Mouse (Mus musculus) small intestine, adult 2 months (tissue): ENCODE measurements around the gene Osbpl7. TPM values are rescaled to one million over a fixed set of nuclear protein-coding genes. Genes with fewer than 3 reads are reported as not detected.
A peak's percentile ranks its signal among the peaks of the same experiment; 100 is the strongest.

Source experiments
- H3K27ac ChIP-seq: fragments of 200-500 bp; 2 replicates; pipeline ENCODE4 v1.5.1; 2012; ENCODE audit warnings: low read depth, low read length, control low read depth, inconsistent platforms; ENCODE audit not compliant: insufficient read depth
- H3K27me3 ChIP-seq: fragments of 200-500 bp; 2 replicates; pipeline ENCODE4 v1.6.1; 2012; ENCODE audit warnings: mild to moderate bottlenecking, moderate library complexity, low read length, inconsistent platforms; ENCODE audit not compliant: control insufficient read depth, insufficient read depth
- H3K36me3 ChIP-seq: fragments of 200-500 bp; 2 replicates; pipeline ENCODE4 v1.6.1; 2012; ENCODE audit warnings: mild to moderate bottlenecking, low read length, control low read depth, inconsistent platforms; ENCODE audit not compliant: control insufficient read depth, insufficient read depth
- H3K4me1 ChIP-seq: fragments of 200-500 bp; 2 replicates; pipeline ENCODE4 v1.6.1; 2012; ENCODE audit warnings: low read length, inconsistent platforms, mixed read lengths; ENCODE audit not compliant: control insufficient read depth, insufficient read depth, insufficient read length
- H3K4me3 ChIP-seq: fragments of 200-500 bp; 2 replicates; pipeline ENCODE4 v1.5.1; 2012; ENCODE audit warnings: low read depth, mild to moderate bottlenecking, control low read depth, inconsistent platforms, low read length, moderate library complexity
- CTCF ChIP-seq: fragments of 200-500 bp; IDR thresholded peaks from 2 replicates; pipeline ENCODE4 v1.5.1; 2012; ENCODE audit warnings: low read depth, mild to moderate bottlenecking, control low read depth, inconsistent platforms, low read length, moderate library complexity, mixed read lengths; ENCODE audit not compliant: insufficient replicate concordance, insufficient read length; ENCODE audit errors: extremely low read depth
- POLR2A ChIP-seq: fragments of 200-500 bp; IDR thresholded peaks from 2 replicates; pipeline ENCODE4 v1.6.1; 2012; ENCODE audit warnings: low read depth, mild to moderate bottlenecking, control low read depth, inconsistent platforms, low read length, moderate library complexity
- WGBS: fragments of 180-500 bp; shearing (Covaris S2); methylation state at CpG from one replicate; pipeline ENCODE4 v1.1.7; 2018; 5-methylcytosine and 5-hydroxymethylcytosine counted together
- polyA plus RNA-seq: library from polyadenylated mRNA; depleted of rRNA; stranded (reverse); fragments of >200 nt; gene quantifications from 2 replicates; pipeline ENCODE4 v1.2.3, GENCODE M21; 2012; rRNA removed

The Osbpl7 gene
- polyA plus RNA-seq, 1 experiment: 21.3 TPM

DNA sequence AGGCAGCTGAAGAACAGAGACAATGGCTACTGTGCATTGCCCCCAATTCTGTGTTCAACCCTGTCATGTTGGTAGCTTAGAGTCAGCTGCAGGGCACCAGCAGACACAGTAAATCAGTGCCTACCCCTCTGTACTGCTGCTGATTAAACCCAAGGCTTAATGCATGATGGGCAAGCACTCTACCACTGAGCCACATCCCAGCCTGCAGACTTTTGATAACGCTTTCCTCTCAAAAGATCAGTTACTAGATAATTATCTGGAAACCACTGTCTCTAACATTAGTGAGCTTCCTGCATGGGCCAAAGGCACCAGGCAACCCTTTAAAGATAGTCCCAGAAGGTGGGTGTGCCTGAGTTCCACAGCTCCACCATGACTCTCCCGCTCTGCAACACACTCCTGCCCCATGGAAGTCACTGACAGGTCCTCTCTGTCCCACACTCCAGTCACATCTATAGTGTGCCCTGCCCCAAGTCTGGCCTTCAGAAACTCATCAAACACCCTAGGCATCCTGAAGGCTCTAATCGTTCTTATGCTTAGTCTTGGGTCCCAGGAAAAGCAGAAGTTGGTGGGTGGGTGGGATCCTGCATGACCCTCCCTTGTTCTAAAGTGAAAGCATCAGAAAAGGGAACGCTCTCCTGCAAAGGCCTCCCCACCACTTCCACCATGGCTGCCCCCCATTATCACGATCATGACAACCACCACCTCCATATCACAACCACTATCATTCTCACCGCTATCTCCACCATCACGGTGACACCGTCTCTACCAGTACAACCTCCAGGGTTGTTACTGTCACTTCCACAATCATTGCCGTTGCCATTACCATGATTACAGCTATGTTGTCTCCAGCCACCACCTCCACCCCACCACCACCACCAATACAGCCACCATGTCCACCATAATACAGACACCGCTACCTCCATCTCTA is 53.0 kb downstream of the Osbpl7 start:
- Histone ChIP-seq H3K4me1 (peaks cover 2% of the 10 kb centered on the region), H3K4me3 (no peak overlapping the region), H3K27me3 (peaks cover 6% of the 10 kb centered on the region; the same call in 1 of the 2 replicates), H3K36me3 (no peaks in the 10 kb centered on the region), H3K27ac (no peak overlapping the region)
- TF ChIP-seq POLR2A: no peak
- TF ChIP-seq CTCF: no peak
- 83% methylated on average over 10 of the region's 10 CpGs for WGBS

DNA sequence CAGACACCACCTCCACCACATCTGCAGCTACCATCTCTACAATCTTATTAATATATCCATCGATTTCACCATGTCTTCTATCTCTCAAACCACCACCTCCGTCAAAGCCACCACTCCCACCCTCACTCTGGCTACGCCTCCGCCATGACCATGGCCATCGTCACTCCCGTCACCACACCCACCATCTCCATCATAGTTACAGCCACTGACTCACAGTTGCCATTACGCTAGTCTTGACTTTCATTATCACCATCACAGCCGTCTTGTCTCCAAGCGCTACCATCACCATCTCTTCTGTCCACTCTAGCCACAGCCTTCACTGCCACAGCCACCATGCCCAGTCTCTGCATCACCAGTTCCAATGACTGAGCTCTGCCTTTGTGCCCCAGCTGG is 53.7 kb downstream of the Osbpl7 start:
- Histone ChIP-seq H3K4me3 (no peak overlapping the region), H3K4me1 (peaks cover 2% of the 10 kb centered on the region), H3K27me3 (peaks cover under 1% of the 10 kb centered on the region; the same call in 1 of the 2 replicates), H3K36me3 (no peaks in the 10 kb centered on the region), H3K27ac (no peak overlapping the region)
- TF ChIP-seq POLR2A: no peak
- no peak for TF ChIP-seq CTCF
- WGBS: 83% methylated on average over 9 of the region's 9 CpGs

DNA sequence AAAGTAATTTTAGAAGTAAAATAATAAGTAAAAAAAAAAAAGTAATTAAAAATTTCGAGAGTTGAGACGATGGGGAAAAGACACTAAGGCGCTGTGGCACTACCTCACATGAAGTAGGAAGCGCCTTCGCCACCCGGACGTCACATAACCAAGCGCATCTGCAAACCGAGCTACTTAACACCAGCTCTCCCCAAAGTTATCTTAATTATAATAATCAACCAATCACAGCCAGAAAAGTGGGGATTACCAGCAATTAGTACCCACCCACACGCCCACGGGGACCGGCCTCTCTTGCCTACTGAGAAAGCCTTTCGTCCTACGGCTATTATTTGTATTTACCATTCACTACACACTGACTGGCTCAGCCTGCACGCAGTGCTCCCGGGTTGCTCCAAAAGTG is 58.5 kb downstream of the Osbpl7 start:
- peaks cover 10% of the 10 kb centered on the region; the same call in 1 of the 2 replicates for H3K27me3 ChIP-seq
- no peak overlapping the region for H3K27ac ChIP-seq
- TF ChIP-seq POLR2A (no peak), CTCF (no peak)
- 73% methylated on average over 16 of the region's 16 CpGs for WGBS
- H3K4me3 ChIP-seq: no peak overlapping the region
- no peaks in the 10 kb centered on the region for H3K4me1 ChIP-seq
- H3K36me3 ChIP-seq: no peaks in the 10 kb centered on the region

GRCm38 (mm10) chr11:97112519-97113125 is 62.2 kb downstream of the Osbpl7 start:
- TF ChIP-seq CTCF: no peak
- TF ChIP-seq POLR2A: no peak
- no peak overlapping the region for H3K27ac ChIP-seq
- no peaks in the 10 kb centered on the region for H3K36me3 ChIP-seq
- peak overlapping the region; percentile 12 for H3K4me3 ChIP-seq
- peaks cover 35% of the 10 kb centered on the region for H3K27me3 ChIP-seq
- 79% methylated on average over 9 of the region's 9 CpGs for whole genome bisulfite sequencing
- H3K4me1 ChIP-seq: no peaks in the 10 kb centered on the region

DNA sequence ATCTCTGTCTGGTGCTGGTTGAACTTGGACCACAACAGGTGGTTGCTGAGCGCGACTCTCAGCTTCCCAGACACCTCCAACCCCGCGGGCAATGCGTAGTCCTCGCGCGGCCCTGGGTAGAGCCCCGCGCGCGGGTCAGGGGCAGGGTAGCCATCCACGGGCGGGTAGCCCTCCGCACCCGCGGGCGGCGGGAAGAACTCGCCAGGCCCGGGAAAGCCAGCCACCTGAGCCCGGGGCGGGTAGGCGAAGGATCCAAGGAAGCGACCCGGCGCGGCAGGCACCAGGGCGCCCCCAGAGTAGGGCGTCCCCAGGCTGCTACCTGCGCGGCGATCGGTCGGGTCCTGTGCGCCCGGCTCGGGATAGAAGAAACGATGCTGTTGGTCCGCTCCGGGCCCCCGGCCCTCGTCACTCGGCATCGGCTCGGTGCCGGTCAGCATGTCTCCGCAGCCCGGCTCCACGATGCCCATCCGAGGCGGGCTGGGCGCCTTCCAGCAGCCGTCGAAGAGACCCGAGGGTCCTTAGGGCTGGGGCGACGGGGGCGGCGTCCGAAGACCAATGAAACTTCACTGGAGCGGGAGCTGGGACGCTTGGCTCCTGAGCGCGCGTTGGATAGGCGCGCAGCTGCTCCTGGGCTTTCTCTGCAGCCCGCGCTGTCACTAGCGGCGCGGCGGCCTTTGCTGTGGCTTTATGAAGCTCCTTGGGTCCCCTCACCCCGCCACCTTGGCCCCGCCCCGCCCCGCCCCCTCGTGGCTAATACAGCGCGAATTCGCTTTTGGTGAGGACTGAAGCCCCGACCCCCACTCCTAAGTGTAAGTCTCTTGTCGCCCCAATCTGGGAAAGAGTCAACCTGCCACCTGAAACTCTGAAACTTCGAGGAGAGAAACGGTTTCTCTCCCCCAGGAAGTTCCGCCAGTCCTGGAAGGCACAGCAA is 64.5 kb downstream of the Osbpl7 start, which contains the start of gene Tbx21:
Gene Tbx21, minus strand, starts transcription at position 661 of the 931 bp plus-strand sequence.
- no peaks in the 10 kb centered on the region for H3K4me1 ChIP-seq
- H3K4me3 ChIP-seq: peak within 1 kb of the TSS; percentile 57
- no peak within 1 kb of the TSS for H3K27ac ChIP-seq
- WGBS: under 1% methylated on average over 87 of the region's 87 CpGs
- TF ChIP-seq CTCF: no peak
- TF ChIP-seq POLR2A: peak; percentile 40; the same call in 1 of the 2 replicates
- peaks cover 44% of the 10 kb centered on the region for H3K27me3 ChIP-seq
- no peaks in the 10 kb centered on the region for H3K36me3 ChIP-seq

GRCm38 (mm10) chr11:97115797-97116196 is 65.4 kb downstream of the Osbpl7 start:
- Histone ChIP-seq H3K27ac (no peak overlapping the region), H3K27me3 (peaks cover 44% of the 10 kb centered on the region), H3K4me3 (peak overlapping the region; percentile 26; the same call in 1 of the 2 replicates), H3K36me3 (no peaks in the 10 kb centered on the region), H3K4me1 (no peaks in the 10 kb centered on the region)
- TF ChIP-seq POLR2A: no peak
- TF ChIP-seq CTCF: no peak
- WGBS: 11% methylated on average over 11 of the region's 11 CpGs

Other genes with a start within 250 kb of the Osbpl7 start
- 36.1 and 87.5 TPM in 2 replicates for gene Nfe2l1, start 220.7 kb upstream of the Osbpl7 start, polyA plus RNA-seq
- 4.7 and 9.5 TPM in 2 replicates for gene Copz2, start 200.8 kb upstream of the Osbpl7 start, polyA plus RNA-seq
- 23.2 and 33.1 TPM in 2 replicates for gene Cdk5rap3, start 134.1 kb upstream of the Osbpl7 start, polyA plus RNA-seq
- gene Prr15l, start 122.5 kb upstream of the Osbpl7 start, polyA plus RNA-seq: 56.6 and 137 TPM in 2 replicates
- gene Pnpo, start 106.6 kb upstream of the Osbpl7 start, polyA plus RNA-seq: 28.4 and 44.6 TPM in 2 replicates
- gene Sp2, start 67.7 kb upstream of the Osbpl7 start, polyA plus RNA-seq: 11.0 and 20.1 TPM in 2 replicates
- 0.13 and 0.22 TPM in 2 replicates for gene Sp6, start 37.2 kb upstream of the Osbpl7 start, polyA plus RNA-seq
- 23.7 and 50.0 TPM in 2 replicates for gene Scrn2, start 20.7 kb upstream of the Osbpl7 start, polyA plus RNA-seq
- 0.09 TPM in 2 replicates for gene Lrrc46, start 9.2 kb upstream of the Osbpl7 start, polyA plus RNA-seq
- gene Mrpl10, start 9.1 kb upstream of the Osbpl7 start, polyA plus RNA-seq: 32.2 and 59.3 TPM in 2 replicates
- 1.0 and 2.3 TPM in 2 replicates for gene Tbx21, start 64.7 kb downstream of the Osbpl7 start, polyA plus RNA-seq
- 7.5 and 11.4 TPM in 2 replicates for gene Tbkbp1, start 100.9 kb downstream of the Osbpl7 start, polyA plus RNA-seq
- 7.5 and 13.5 TPM in 2 replicates for gene Kpnb1, start 137.3 kb downstream of the Osbpl7 start, polyA plus RNA-seq
- 16.2 and 27.3 TPM in 2 replicates for gene Npepps, start 230.0 kb downstream of the Osbpl7 start, polyA plus RNA-seq